Comparison of ENCODE assay signal across 9 mouse cellular contexts in genomic region chr17:28332915-28333546, GRCm38 (mm10). TPM values are rescaled to one million over a fixed set of nuclear protein-coding genes. Genes with fewer than 3 reads are reported as not detected.
A peak's percentile ranks its signal among the peaks of the same experiment; 100 is the strongest.
DNase-seq lines count a peak whose midpoint lies in the region; ATAC-seq and TF ChIP-seq lines count a peak whose summit lies in the region.
"Had no signal": no experiment of that assay in that cellular context is flagged by ENCODE, and none has a peak within 500 bp of the region (broad histone marks: within the 10 kb centered on the region; RNA-seq: fewer than 3 reads in every experiment).

No protein-coding gene starts in this region.

- H3K9me3 ChIP-seq in lung, embryonic 14.5 days (ENCODE audit: low read depth, low read length): no peaks in the 10 kb centered on the region
- H3K9me3 ChIP-seq in intestine, postnatal 0 days (ENCODE audit: control insufficient read depth): no peaks in the 10 kb centered on the region
- no peaks in the 10 kb centered on the region for H3K9me3 ChIP-seq in stomach, embryonic 14.5 days (ENCODE audit: control insufficient read depth, low read depth, low read length)
- H3K9me3 ChIP-seq: midbrain, embryonic 12.5 days had no signal

- H3K27me3 ChIP-seq in lung, embryonic 14.5 days (ENCODE audit: insufficient read depth, low read length): no peaks in the 10 kb centered on the region
- no peaks in the 10 kb centered on the region for H3K27me3 ChIP-seq in intestine, postnatal 0 days (replicated peaks; ENCODE audit: control insufficient read depth, insufficient read depth, low read length)
- no peaks in the 10 kb centered on the region for H3K27me3 ChIP-seq in stomach, embryonic 14.5 days (ENCODE audit: control insufficient read depth, insufficient read depth, low read length)
- H3K27me3 ChIP-seq: midbrain, embryonic 12.5 days had no signal

- 45% methylated on average over 31 of the region's 31 CpGs for WGBS in lung, embryonic 14.5 days
- 46% methylated on average over 31 of the region's 31 CpGs for WGBS in intestine, postnatal 0 days
- WGBS in stomach, embryonic 14.5 days: 40% methylated on average over 31 of the region's 31 CpGs

- no peak for TF ChIP-seq CTCF in lung, embryonic 14.5 days (IDR thresholded peaks at IDR 0.05; ENCODE audit: low read depth)
- TF ChIP-seq CTCF in intestine, postnatal 0 days (IDR thresholded peaks at IDR 0.05; ENCODE audit: low read depth): no peak

- DNase-seq in cerebellum, adult 11-12 months: peak; percentile 32
- DNase-seq in cerebellum, postnatal 4 days (ENCODE audit: low spot score in 2 of 2): no peak
- peak; percentile 56 for DNase-seq in lung, embryonic 14.5 days
- no peak for DNase-seq in lung, postnatal 25 days (ENCODE audit: low spot score)
- DNase-seq in ovary, postnatal 14 days (ENCODE audit: low spot score): no peak
- DNase-seq in adrenal gland, adult 8-10 months: no peak

- H3K27ac ChIP-seq in lung, embryonic 14.5 days (ENCODE audit: low read depth): peak overlapping the region; percentile 20; the same call in 1 of the 2 replicates
- H3K27ac ChIP-seq in intestine, postnatal 0 days (ENCODE audit: low read depth, low read length): peak overlapping the region; percentile 28
- peak overlapping the region; percentile 69 for H3K27ac ChIP-seq in stomach, embryonic 14.5 days (ENCODE audit: low read length)

- no peak for ATAC-seq in lung, embryonic 14.5 days (ENCODE audit: insufficient read depth)
- no peak for ATAC-seq in intestine, postnatal 0 days
- ATAC-seq in stomach, embryonic 14.5 days (ENCODE audit: insufficient number of reproducible peaks, insufficient read depth, low FRiP score, low read depth): no peak

- H3K4me2 ChIP-seq in lung, embryonic 14.5 days: no peak overlapping the region
- H3K4me2 ChIP-seq in intestine, postnatal 0 days (replicated peaks; ENCODE audit: low read depth): no peak overlapping the region
- H3K4me2 ChIP-seq in stomach, embryonic 14.5 days (replicated peaks; ENCODE audit: low read depth, low read length): 0 out of 2 replicates have a peak overlapping the region, but pooled peaks have one; percentile 6
- H3K4me2 ChIP-seq: midbrain, embryonic 12.5 days had no signal

- no peak overlapping the region for H3K9ac ChIP-seq in lung, embryonic 14.5 days
- no peak overlapping the region for H3K9ac ChIP-seq in intestine, postnatal 0 days (ENCODE audit: low read depth, low read length)
- no peak overlapping the region for H3K9ac ChIP-seq in stomach, embryonic 14.5 days (replicated peaks; ENCODE audit: low read depth, low read length)
- H3K9ac ChIP-seq: midbrain, embryonic 12.5 days had no signal

- H3K4me3 ChIP-seq in lung, embryonic 14.5 days (ENCODE audit: low read depth, low read length): no peak overlapping the region
- no peak overlapping the region for H3K4me3 ChIP-seq in intestine, postnatal 0 days (ENCODE audit: low read depth, low read length)
- H3K4me3 ChIP-seq in stomach, embryonic 14.5 days (ENCODE audit: low read depth, low read length): no peak overlapping the region
- H3K4me3 ChIP-seq: midbrain, embryonic 12.5 days had no signal

- peaks cover 85% of the 10 kb centered on the region for H3K36me3 ChIP-seq in lung, embryonic 14.5 days (ENCODE audit: insufficient read depth)
- H3K36me3 ChIP-seq in intestine, postnatal 0 days (ENCODE audit: control insufficient read depth, insufficient read depth): peaks cover 63% of the 10 kb centered on the region
- H3K36me3 ChIP-seq in stomach, embryonic 14.5 days (ENCODE audit: control insufficient read depth, insufficient read depth, low read length): peaks cover 66% of the 10 kb centered on the region

- peaks cover 6% of the 10 kb centered on the region; the same call in 1 of the 2 replicates for H3K4me1 ChIP-seq in lung, embryonic 14.5 days (ENCODE audit: insufficient read depth)
- H3K4me1 ChIP-seq in intestine, postnatal 0 days (replicated peaks; ENCODE audit: control insufficient read depth, insufficient read depth, low read length): peaks cover 10% of the 10 kb centered on the region
- peaks cover 30% of the 10 kb centered on the region for H3K4me1 ChIP-seq in stomach, embryonic 14.5 days (ENCODE audit: control insufficient read depth, insufficient read depth, low read length)

RNA-seq across cellular contexts. Expression of gene Rpl10a, which starts 4.8 kb away (rescaled TPM):
- 799 and 802 TPM in 2 replicates for polyA plus RNA-seq in lung, embryonic 14.5 days (2014; fragmentation: Nextera tagmentation; extraction: Ambion mirVana)
- polyA plus RNA-seq in intestine, postnatal 0 days (2015; fragmentation: Nextera tagmentation; extraction: Ambion mirVana): 383 and 417 TPM in 2 replicates
- polyA plus RNA-seq in stomach, embryonic 14.5 days (2014; fragmentation: Nextera tagmentation; extraction: Ambion mirVana): 797 and 911 TPM in 2 replicates
- 100 to 1,000 TPM; 742 to 804 (median 775) TPM for total RNA-seq in adrenal gland, adult 8-10 months (2022)

RNA-seq across cellular contexts. Expression of gene Tead3, which starts 17.6 kb away (rescaled TPM):
- polyA plus RNA-seq in lung, embryonic 14.5 days (2014; fragmentation: Nextera tagmentation; extraction: Ambion mirVana): 11.2 and 11.3 TPM in 2 replicates
- polyA plus RNA-seq in intestine, postnatal 0 days (2015; fragmentation: Nextera tagmentation; extraction: Ambion mirVana): 5.8 and 6.2 TPM in 2 replicates
- 15.7 and 16.0 TPM in 2 replicates for polyA plus RNA-seq in stomach, embryonic 14.5 days (2014; fragmentation: Nextera tagmentation; extraction: Ambion mirVana)
- total RNA-seq in adrenal gland, adult 8-10 months (2022): 10 to 100 TPM in 3 of 4 experiments, 1 to 10 TPM in 1; 8.5 to 21.1 (median 13.3) TPM

RNA-seq across cellular contexts. Expression of gene Fance, which starts 19.7 kb away (rescaled TPM):
- polyA plus RNA-seq in lung, embryonic 14.5 days (2014; fragmentation: Nextera tagmentation; extraction: Ambion mirVana): 28.2 and 35.3 TPM in 2 replicates
- polyA plus RNA-seq in intestine, postnatal 0 days (2015; fragmentation: Nextera tagmentation; extraction: Ambion mirVana): 10.3 and 11.0 TPM in 2 replicates
- 26.5 and 29.9 TPM in 2 replicates for polyA plus RNA-seq in stomach, embryonic 14.5 days (2014; fragmentation: Nextera tagmentation; extraction: Ambion mirVana)
- total RNA-seq in adrenal gland, adult 8-10 months (2022): 10 to 100 TPM; 24.9 to 45.2 (median 36.2) TPM

RNA-seq across cellular contexts. Expression of gene Tulp1, which starts 32.0 kb away (rescaled TPM):
- polyA plus RNA-seq in lung, embryonic 14.5 days (2014; fragmentation: Nextera tagmentation; extraction: Ambion mirVana): 3.0 and 3.6 TPM in 2 replicates
- 1.2 and 1.4 TPM in 2 replicates for polyA plus RNA-seq in intestine, postnatal 0 days (2015; fragmentation: Nextera tagmentation; extraction: Ambion mirVana)
- 5.2 and 6.6 TPM in 2 replicates for polyA plus RNA-seq in stomach, embryonic 14.5 days (2014; fragmentation: Nextera tagmentation; extraction: Ambion mirVana)
- total RNA-seq in adrenal gland, adult 8-10 months (2022): under 1 TPM in 2 of 4 experiments, not detected in 2; 0.16 to 0.49 TPM

Comparison
In these comparisons a context has a peak if more than half of its experiments do, and no peak if none do; other contexts are left out.
1. DNase-seq: peak in cerebellum, adult 11-12 months (single experiment) and lung, embryonic 14.5 days (single experiment); none in cerebellum, postnatal 4 days (0 of 2), lung, postnatal 25 days (single experiment), ovary, postnatal 14 days (single experiment) and adrenal gland, adult 8-10 months (single experiment).
2. Peak in every context shown above with its lines, with median percentiles within 50 percentile points of each other: H3K27ac ChIP-seq.